In the genomic region with DNA sequence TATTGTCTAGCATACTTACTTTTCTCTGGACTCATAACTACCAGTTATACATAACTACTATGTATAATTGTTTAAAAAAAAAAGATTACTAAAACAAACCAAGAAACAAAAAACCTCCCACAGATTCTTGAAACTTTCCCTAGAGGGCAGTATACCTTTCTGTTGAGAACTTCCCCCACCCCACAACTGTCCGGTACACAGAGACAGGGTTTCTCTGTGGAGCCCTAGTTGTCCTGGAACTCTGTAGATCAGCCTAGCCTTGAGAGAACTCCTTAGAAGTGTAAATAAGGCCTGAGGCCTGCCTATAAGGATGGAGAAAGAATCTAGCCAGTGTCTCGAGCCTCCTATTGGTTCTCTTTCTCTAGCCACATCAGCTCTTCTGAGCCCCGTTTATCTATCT, we compare ENCODE assay signal across 11 mouse cellular contexts. TPM values are rescaled to one million over a fixed set of nuclear protein-coding genes. Genes with fewer than 3 reads are reported as not detected.
DNase-seq lines count a peak whose midpoint lies in the region; ATAC-seq lines count a peak whose summit lies in the region.
"Had no signal": no experiment of that assay in that cellular context is flagged by ENCODE, and none has a peak within 500 bp of the region (broad histone marks: within the 10 kb centered on the region; RNA-seq: fewer than 3 reads in every experiment).

No protein-coding gene starts in this region.

- H3K9me3 ChIP-seq in heart, embryonic 13.5 days = no peaks in the 10 kb centered on the region
- H3K9me3 ChIP-seq in hindbrain, embryonic 12.5 days (replicated peaks) = no peaks in the 10 kb centered on the region
- H3K9me3 ChIP-seq: forebrain, embryonic 15.5 days; limb, embryonic 13.5 days had no signal

- H3K4me2 ChIP-seq in heart, embryonic 13.5 days = no peak overlapping the region
- H3K4me2 ChIP-seq in hindbrain, embryonic 12.5 days (replicated peaks) = no peak overlapping the region
- H3K4me2 ChIP-seq: forebrain, embryonic 15.5 days; limb, embryonic 13.5 days had no signal

- H3K9ac ChIP-seq in heart, embryonic 13.5 days = 0 out of 2 replicates have a peak overlapping the region, but pooled peaks have one; percentile 20
- H3K9ac ChIP-seq in hindbrain, embryonic 12.5 days = no peak overlapping the region
- H3K9ac ChIP-seq: forebrain, embryonic 15.5 days; limb, embryonic 13.5 days had no signal

- ATAC-seq in heart, embryonic 13.5 days (ENCODE audit: extremely low read depth, insufficient number of reproducible peaks, low FRiP score, low TSS enrichment) = no peak
- ATAC-seq in hindbrain, embryonic 12.5 days (ENCODE audit: low FRiP score) = no peak
- ATAC-seq: forebrain, embryonic 15.5 days had no signal

- H3K27me3 ChIP-seq in heart, embryonic 13.5 days (replicated peaks) = peaks cover 20% of the 10 kb centered on the region
- peaks cover 20% of the 10 kb centered on the region for H3K27me3 ChIP-seq in hindbrain, embryonic 12.5 days

- WGBS in heart, embryonic 13.5 days = 32% methylated on average over 3 of the region's 3 CpGs
- WGBS in hindbrain, embryonic 12.5 days = 29% methylated on average over 3 of the region's 3 CpGs

- H3K4me1 ChIP-seq in heart, embryonic 13.5 days = peaks cover 8% of the 10 kb centered on the region
- peaks cover 9% of the 10 kb centered on the region; the same call in 1 of the 2 replicates for H3K4me1 ChIP-seq in hindbrain, embryonic 12.5 days
- H3K4me1 ChIP-seq: forebrain, embryonic 15.5 days had no signal

- H3K36me3 ChIP-seq in heart, embryonic 13.5 days = no peaks in the 10 kb centered on the region
- H3K36me3 ChIP-seq in hindbrain, embryonic 12.5 days = no peaks in the 10 kb centered on the region
- H3K36me3 ChIP-seq: forebrain, embryonic 15.5 days; limb, embryonic 13.5 days had no signal

- no peak overlapping the region for H3K27ac ChIP-seq in heart, embryonic 13.5 days (replicated peaks)
- no peak overlapping the region for H3K27ac ChIP-seq in hindbrain, embryonic 12.5 days
- H3K27ac ChIP-seq: forebrain, embryonic 15.5 days; limb, embryonic 13.5 days had no signal

- no peak overlapping the region for H3K4me3 ChIP-seq in heart, embryonic 13.5 days
- no peak overlapping the region for H3K4me3 ChIP-seq in hindbrain, embryonic 12.5 days
- H3K4me3 ChIP-seq: forebrain, embryonic 15.5 days; limb, embryonic 13.5 days had no signal

- DNase-seq in kidney, adult 18-20 months = peak; percentile 10
- DNase-seq in kidney, adult 11 months = no peak
- DNase-seq in thymus, postnatal 0 days (ENCODE audit: low spot score) = peak; percentile 18
- DNase-seq in thymus, postnatal 36 days = no peak
- no peak for DNase-seq in cerebellum, postnatal 36 days
- DNase-seq: cerebellum, adult 2 months; right cerebral cortex, postnatal 4 days had no signal

RNA-seq across cellular contexts. Expression of a gene that starts 13.7 kb away (rescaled TPM):
- polyA plus RNA-seq in thymus, postnatal 0 days (2015; fragmentation: Nextera tagmentation; extraction: Ambion mirVana) = 0.18 and 0.37 TPM in 2 replicates
- polyA plus RNA-seq in heart, embryonic 13.5 days (2015; fragmentation: Nextera tagmentation; extraction: Ambion mirVana) = 0.33 and 0.36 TPM in 2 replicates
- polyA plus RNA-seq in hindbrain, embryonic 12.5 days (2016; fragmentation: Nextera tagmentation; extraction: Ambion mirVana) = 2.4 and 4.2 TPM in 2 replicates

RNA-seq across cellular contexts. Expression of a gene that starts 13.9 kb away (rescaled TPM):
- polyA plus RNA-seq in thymus, postnatal 0 days (2015; fragmentation: Nextera tagmentation; extraction: Ambion mirVana) = 158 and 201 TPM in 2 replicates
- 457 and 493 TPM in 2 replicates for polyA plus RNA-seq in heart, embryonic 13.5 days (2015; fragmentation: Nextera tagmentation; extraction: Ambion mirVana)
- 214 and 218 TPM in 2 replicates for polyA plus RNA-seq in hindbrain, embryonic 12.5 days (2016; fragmentation: Nextera tagmentation; extraction: Ambion mirVana)

RNA-seq across cellular contexts. Expression of a gene that starts 31.8 kb away (rescaled TPM):
- 2.3 and 2.7 TPM in 2 replicates for polyA plus RNA-seq in thymus, postnatal 0 days (2015; fragmentation: Nextera tagmentation; extraction: Ambion mirVana)
- 38.3 and 39.3 TPM in 2 replicates for polyA plus RNA-seq in heart, embryonic 13.5 days (2015; fragmentation: Nextera tagmentation; extraction: Ambion mirVana)
- polyA plus RNA-seq in hindbrain, embryonic 12.5 days (2016; fragmentation: Nextera tagmentation; extraction: Ambion mirVana) = 22.8 and 28.7 TPM in 2 replicates

RNA-seq across cellular contexts. Expression of a gene that starts 49.5 kb away (rescaled TPM):
- polyA plus RNA-seq in thymus, postnatal 0 days (2015; fragmentation: Nextera tagmentation; extraction: Ambion mirVana) = 0.14 and 0.17 TPM in 2 replicates
- polyA plus RNA-seq in heart, embryonic 13.5 days (2015; fragmentation: Nextera tagmentation; extraction: Ambion mirVana) = 0.25 and 0.36 TPM in 2 replicates
- polyA plus RNA-seq in hindbrain, embryonic 12.5 days (2016; fragmentation: Nextera tagmentation; extraction: Ambion mirVana) = 0.15 and 0.39 TPM in 2 replicates

RNA-seq across cellular contexts. Expression of a gene that starts 50.5 kb away (rescaled TPM):
- 2.3 and 2.7 TPM in 2 replicates for polyA plus RNA-seq in thymus, postnatal 0 days (2015; fragmentation: Nextera tagmentation; extraction: Ambion mirVana)
- 2.8 TPM in 2 replicates for polyA plus RNA-seq in heart, embryonic 13.5 days (2015; fragmentation: Nextera tagmentation; extraction: Ambion mirVana)
- polyA plus RNA-seq in hindbrain, embryonic 12.5 days (2016; fragmentation: Nextera tagmentation; extraction: Ambion mirVana) = 9.8 and 14.1 TPM in 2 replicates

Comparison
In these comparisons a context has a peak if more than half of its experiments do, and no peak if none do; other contexts are left out.
1. DNase-seq: peak in kidney, adult 18-20 months (single experiment) and thymus, postnatal 0 days (single experiment); none in kidney, adult 11 months (single experiment), thymus, postnatal 36 days (0 of 2) and cerebellum, postnatal 36 days (0 of 2).